Mouse (Mus musculus): ENCODE results near the gene Prkx. TPM values are rescaled to one million over a fixed set of nuclear protein-coding genes. Genes with fewer than 3 reads are reported as not detected.

The Prkx gene
- polyA plus RNA-seq (2014; fragmentation: Nextera tagmentation; extraction: Ambion mirVana): 22.2 and 27.7 TPM in 2 replicates

- 37% methylated on average over 17 of the region's 19 CpGs for WGBS
- Histone ChIP-seq H3K36me3 (ENCODE audit: control insufficient read depth, insufficient read depth, low read length) (no peaks in the 10 kb centered on the region), H3K9me3 (replicated peaks; ENCODE audit: control insufficient read depth, low read length) (no peaks in the 10 kb centered on the region), H3K27ac (ENCODE audit: low read depth, low read length) (peak within 1 kb of the TSS; percentile 57), H3K4me3 (ENCODE audit: low read depth, low read length) (peak within 1 kb of the TSS; percentile 52), H3K4me2 (ENCODE audit: low read length) (peak within 1 kb of the TSS; percentile 61), H3K27me3 (replicated peaks; ENCODE audit: control insufficient read depth, insufficient read depth, low read length) (no peaks in the 10 kb centered on the region), H3K9ac (ENCODE audit: low read length) (peak within 1 kb of the TSS; percentile 66), H3K4me1 (ENCODE audit: control insufficient read depth, insufficient read depth, low read length) (no peaks in the 10 kb centered on the region)
- ATAC-seq: peak; percentile 82
- DNase-seq (ENCODE audit: low spot score): peak; percentile 76
These were observed at the start of gene Prkx for GRCm38 (mm10) chrX:77796238-77796835. TSS of gene Prkx (minus strand) at chrX:77796278.

GRCm38 (mm10) chrX:77812031-77812430 is 16.0 kb upstream of the Prkx start:
- Histone ChIP-seq H3K4me2 (ENCODE audit: low read length) (no peak overlapping the region), H3K4me3 (ENCODE audit: low read depth, low read length) (no peak overlapping the region), H3K27me3 (replicated peaks; ENCODE audit: control insufficient read depth, insufficient read depth, low read length) (no peaks in the 10 kb centered on the region), H3K36me3 (ENCODE audit: control insufficient read depth, insufficient read depth, low read length) (no peaks in the 10 kb centered on the region), H3K9me3 (replicated peaks; ENCODE audit: control insufficient read depth, low read length) (no peaks in the 10 kb centered on the region), H3K27ac (ENCODE audit: low read depth, low read length) (no peak overlapping the region), H3K9ac (ENCODE audit: low read length) (no peak overlapping the region), H3K4me1 (ENCODE audit: control insufficient read depth, insufficient read depth, low read length) (no peaks in the 10 kb centered on the region)
- ATAC-seq (no peak), DNase-seq (ENCODE audit: low spot score) (peak; percentile 7)
- WGBS: 64% methylated on average over 6 of the region's 6 CpGs

- H3K36me3 ChIP-seq (ENCODE audit: control insufficient read depth, insufficient read depth, low read length): no peaks in the 10 kb centered on the region
- H3K4me3 ChIP-seq (ENCODE audit: low read depth, low read length): peak overlapping the region; percentile 32
- DNase-seq (ENCODE audit: low spot score) (peak; percentile 62), ATAC-seq (peak; percentile 88)
- no peaks in the 10 kb centered on the region for H3K27me3 ChIP-seq (replicated peaks; ENCODE audit: control insufficient read depth, insufficient read depth, low read length)
- peak overlapping the region; percentile 15; the same call in 1 of the 2 replicates for H3K27ac ChIP-seq (ENCODE audit: low read depth, low read length)
- 31% methylated on average over 17 of the region's 17 CpGs for WGBS
- H3K9me3 ChIP-seq (replicated peaks; ENCODE audit: control insufficient read depth, low read length): no peaks in the 10 kb centered on the region
- no peaks in the 10 kb centered on the region for H3K4me1 ChIP-seq (ENCODE audit: control insufficient read depth, insufficient read depth, low read length)
- peak overlapping the region; percentile 17; the same call in 1 of the 2 replicates for H3K9ac ChIP-seq (ENCODE audit: low read length)
- H3K4me2 ChIP-seq (ENCODE audit: low read length): peak overlapping the region; percentile 35
These were observed 14.6 kb upstream of the Prkx start for GRCm38 (mm10) chrX:77810608-77811206.

GRCm38 (mm10) chrX:77808602-77809001 is 12.5 kb upstream of the Prkx start:
- Histone ChIP-seq H3K9ac (ENCODE audit: low read length) (no peak overlapping the region), H3K4me2 (ENCODE audit: low read length) (no peak overlapping the region), H3K27ac (ENCODE audit: low read depth, low read length) (no peak overlapping the region), H3K4me1 (ENCODE audit: control insufficient read depth, insufficient read depth, low read length) (no peaks in the 10 kb centered on the region), H3K27me3 (replicated peaks; ENCODE audit: control insufficient read depth, insufficient read depth, low read length) (no peaks in the 10 kb centered on the region), H3K9me3 (replicated peaks; ENCODE audit: control insufficient read depth, low read length) (no peaks in the 10 kb centered on the region), H3K4me3 (ENCODE audit: low read depth, low read length) (no peak overlapping the region), H3K36me3 (ENCODE audit: control insufficient read depth, insufficient read depth, low read length) (no peaks in the 10 kb centered on the region)
- ATAC-seq: no peak
- WGBS: 21% methylated on average over 2 of the region's 2 CpGs
- DNase-seq (ENCODE audit: low spot score): peak; percentile 42

- Histone ChIP-seq H3K4me2 (ENCODE audit: low read length) (no peak overlapping the region), H3K9ac (ENCODE audit: low read length) (no peak overlapping the region), H3K9me3 (replicated peaks; ENCODE audit: control insufficient read depth, low read length) (no peaks in the 10 kb centered on the region), H3K27me3 (replicated peaks; ENCODE audit: control insufficient read depth, insufficient read depth, low read length) (no peaks in the 10 kb centered on the region), H3K36me3 (ENCODE audit: control insufficient read depth, insufficient read depth, low read length) (no peaks in the 10 kb centered on the region), H3K4me1 (ENCODE audit: control insufficient read depth, insufficient read depth, low read length) (no peaks in the 10 kb centered on the region), H3K27ac (ENCODE audit: low read depth, low read length) (no peak overlapping the region), H3K4me3 (ENCODE audit: low read depth, low read length) (no peak overlapping the region)
- ATAC-seq (no peak), DNase-seq (ENCODE audit: low spot score) (no peak)
- 74% methylated on average over 2 of the region's 2 CpGs for WGBS
These were observed 6.2 kb upstream of the Prkx start for GRCm38 (mm10) chrX:77802293-77802692.

- Histone ChIP-seq H3K9me3 (replicated peaks; ENCODE audit: control insufficient read depth, low read length) (no peaks in the 10 kb centered on the region), H3K27ac (ENCODE audit: low read depth, low read length) (no peak overlapping the region), H3K9ac (ENCODE audit: low read length) (no peak overlapping the region), H3K27me3 (replicated peaks; ENCODE audit: control insufficient read depth, insufficient read depth, low read length) (no peaks in the 10 kb centered on the region), H3K36me3 (ENCODE audit: control insufficient read depth, insufficient read depth, low read length) (no peaks in the 10 kb centered on the region), H3K4me1 (ENCODE audit: control insufficient read depth, insufficient read depth, low read length) (no peaks in the 10 kb centered on the region), H3K4me3 (ENCODE audit: low read depth, low read length) (no peak overlapping the region), H3K4me2 (ENCODE audit: low read length) (no peak overlapping the region)
- no peak for ATAC-seq
- DNase-seq (ENCODE audit: low spot score): no peak
- WGBS: 71% methylated on average over 1 of the region's 1 CpGs
These were observed 5.5 kb upstream of the Prkx start for GRCm38 (mm10) chrX:77801543-77801942.

GRCm38 (mm10) chrX:77799554-77799953 is 3.5 kb upstream of the Prkx start:
- H3K27ac ChIP-seq (ENCODE audit: low read depth, low read length): no peak overlapping the region
- no peak for ATAC-seq
- H3K36me3 ChIP-seq (ENCODE audit: control insufficient read depth, insufficient read depth, low read length): no peaks in the 10 kb centered on the region
- H3K4me3 ChIP-seq (ENCODE audit: low read depth, low read length): no peak overlapping the region
- no peaks in the 10 kb centered on the region for H3K4me1 ChIP-seq (ENCODE audit: control insufficient read depth, insufficient read depth, low read length)
- no peak for DNase-seq (ENCODE audit: low spot score)
- H3K27me3 ChIP-seq (replicated peaks; ENCODE audit: control insufficient read depth, insufficient read depth, low read length): no peaks in the 10 kb centered on the region
- no peak overlapping the region for H3K4me2 ChIP-seq (ENCODE audit: low read length)
- no peaks in the 10 kb centered on the region for H3K9me3 ChIP-seq (replicated peaks; ENCODE audit: control insufficient read depth, low read length)
- H3K9ac ChIP-seq (ENCODE audit: low read length): no peak overlapping the region
- 79% methylated on average over 3 of the region's 3 CpGs for WGBS

GRCm38 (mm10) chrX:77797801-77798200 is 1.7 kb upstream of the Prkx start:
- Histone ChIP-seq H3K4me3 (ENCODE audit: low read depth, low read length) (no peak overlapping the region), H3K27ac (ENCODE audit: low read depth, low read length) (no peak overlapping the region), H3K9ac (ENCODE audit: low read length) (no peak overlapping the region), H3K4me2 (ENCODE audit: low read length) (no peak overlapping the region), H3K27me3 (replicated peaks; ENCODE audit: control insufficient read depth, insufficient read depth, low read length) (no peaks in the 10 kb centered on the region), H3K9me3 (replicated peaks; ENCODE audit: control insufficient read depth, low read length) (no peaks in the 10 kb centered on the region), H3K4me1 (ENCODE audit: control insufficient read depth, insufficient read depth, low read length) (no peaks in the 10 kb centered on the region), H3K36me3 (ENCODE audit: control insufficient read depth, insufficient read depth, low read length) (no peaks in the 10 kb centered on the region)
- ATAC-seq (no peak), DNase-seq (ENCODE audit: low spot score) (no peak)

GRCm38 (mm10) chrX:77796916-77797315 is 838 bp upstream of the Prkx start:
- Histone ChIP-seq H3K9ac (ENCODE audit: low read length) (no peak overlapping the region), H3K4me3 (ENCODE audit: low read depth, low read length) (no peak overlapping the region), H3K4me2 (ENCODE audit: low read length) (peak overlapping the region; percentile 61), H3K36me3 (ENCODE audit: control insufficient read depth, insufficient read depth, low read length) (no peaks in the 10 kb centered on the region), H3K27ac (ENCODE audit: low read depth, low read length) (no peak overlapping the region), H3K9me3 (replicated peaks; ENCODE audit: control insufficient read depth, low read length) (no peaks in the 10 kb centered on the region), H3K27me3 (replicated peaks; ENCODE audit: control insufficient read depth, insufficient read depth, low read length) (no peaks in the 10 kb centered on the region), H3K4me1 (ENCODE audit: control insufficient read depth, insufficient read depth, low read length) (no peaks in the 10 kb centered on the region)
- WGBS: 39% methylated on average over 1 of the region's 1 CpGs
- ATAC-seq: no peak
- DNase-seq (ENCODE audit: low spot score): peak; percentile 6
